Mouse (Mus musculus) ES-Bruce4 (cell line): ENCODE measurements around the gene Neurl2.
"Not testable (repeated sequence)": the region's sequence is repeated elsewhere in the genome, so short reads cannot be mapped to it uniquely, and the experiment has no call there.

Experiments used
- CTCF ChIP-seq: IDR thresholded peaks from one replicate; pipeline ENCODE4 v1.8.1; 2011; ENCODE audit warnings: low read depth, low read length
- EP300 ChIP-seq: IDR thresholded peaks from 2 replicates; pipeline ENCODE4 v1.6.1; 2011; ENCODE audit warnings: low read depth, low read length; ENCODE audit not compliant: insufficient read depth
- POLR2A ChIP-seq: IDR thresholded peaks from one replicate; pipeline ENCODE4 v1.8.1; 2011; ENCODE audit warnings: low read length; ENCODE audit not compliant: insufficient read depth

DNA sequence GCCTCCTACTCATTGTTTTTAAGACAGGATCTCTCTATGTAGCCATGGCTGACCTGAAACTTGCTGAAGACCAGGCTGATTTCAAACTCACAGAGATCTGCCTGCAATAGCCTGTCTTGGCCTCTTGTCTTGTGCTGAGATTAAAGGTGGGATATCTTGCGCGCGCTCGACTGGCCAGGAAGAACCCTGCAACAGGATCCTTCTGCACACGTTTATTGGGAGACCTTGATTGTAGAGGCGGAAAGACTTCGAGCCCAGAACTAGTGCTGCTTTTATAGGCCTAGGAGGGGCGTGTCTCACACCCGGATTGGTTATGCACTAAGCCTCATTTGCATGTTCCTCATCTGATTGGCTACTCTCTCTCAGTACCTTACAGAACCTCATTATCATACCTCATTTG, 30.2 kb upstream of the Neurl2 start:
- TF ChIP-seq POLR2A, CTCF, EP300: not testable (repeated sequence)
